Mouse (Mus musculus): ENCODE results near the gene Grin2d. TPM values are rescaled to one million over a fixed set of nuclear protein-coding genes. Genes with fewer than 3 reads are reported as not detected.
"Not testable (repeated sequence)": the region's sequence is repeated elsewhere in the genome, so short reads cannot be mapped to it uniquely, and the experiment has no call there.

The Grin2d gene
- total RNA-seq, 2 experiments from 2014 or later = 21.2 to 22.3 TPM

- intact Hi-C loops (cut with DNase I) = no loop called here
- no peak for DNase-seq (ENCODE audit: low spot score in 2 of 2)
Measured at GRCm38 (mm10) chr7:45902481-45903002, 24.4 kb upstream of the Grin2d start.

DNA sequence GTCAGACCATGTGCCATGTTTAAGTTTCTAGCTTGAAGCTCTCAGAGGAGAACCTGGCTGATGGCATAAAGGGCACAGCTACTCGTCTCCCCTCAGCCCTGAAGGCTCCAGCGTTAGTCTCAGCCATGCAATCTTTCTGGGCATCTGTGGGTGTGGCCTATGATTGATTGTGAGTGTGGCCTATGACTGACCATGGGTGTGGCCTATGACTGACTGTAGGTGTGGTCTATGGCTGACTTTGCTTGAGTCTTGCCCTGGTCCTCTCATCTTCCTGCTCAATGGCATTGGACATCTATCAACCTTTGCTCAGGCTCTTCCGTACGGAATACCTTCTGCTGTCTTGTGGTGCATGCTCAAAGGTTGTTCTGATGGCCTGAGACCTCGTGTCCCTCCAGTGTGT is 23.4 kb upstream of the Grin2d start:
- intact Hi-C loops (cut with DNase I) = no loop called here
- no peak for DNase-seq (ENCODE audit: low spot score in 2 of 2)

DNA sequence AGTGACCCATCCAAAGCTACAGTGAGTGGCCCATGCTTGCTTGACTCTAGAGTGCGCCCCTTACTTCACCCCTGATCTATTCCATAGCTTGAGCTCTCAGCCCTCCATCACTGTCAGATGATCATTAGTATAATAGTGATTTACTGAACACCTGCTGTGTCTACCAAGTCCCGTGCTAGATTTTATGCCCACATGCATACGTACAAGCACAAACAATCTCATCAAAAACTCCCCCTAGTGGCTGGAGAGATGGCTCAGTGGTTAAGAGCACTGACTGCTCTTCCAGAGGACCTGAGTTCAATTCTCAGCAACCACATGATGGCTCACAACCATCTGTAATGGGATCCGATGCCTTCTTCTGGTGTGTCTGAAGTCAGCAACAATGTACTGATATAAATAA is 19.9 kb upstream of the Grin2d start:
- intact Hi-C loops (cut with DNase I); DNase-seq (ENCODE audit: low spot score in 2 of 2): not testable (repeated sequence)

GRCm38 (mm10) chr7:45897258-45897757 is 19.1 kb upstream of the Grin2d start:
- DNase-seq (ENCODE audit: low spot score in 2 of 2) = peak; percentile 53 to 55
- intact Hi-C loops (cut with DNase I) = loop anchor here (2.0 kb wide), 1 partner anchor 25 kb away; no protein-coding TSS in a partner anchor

DNA sequence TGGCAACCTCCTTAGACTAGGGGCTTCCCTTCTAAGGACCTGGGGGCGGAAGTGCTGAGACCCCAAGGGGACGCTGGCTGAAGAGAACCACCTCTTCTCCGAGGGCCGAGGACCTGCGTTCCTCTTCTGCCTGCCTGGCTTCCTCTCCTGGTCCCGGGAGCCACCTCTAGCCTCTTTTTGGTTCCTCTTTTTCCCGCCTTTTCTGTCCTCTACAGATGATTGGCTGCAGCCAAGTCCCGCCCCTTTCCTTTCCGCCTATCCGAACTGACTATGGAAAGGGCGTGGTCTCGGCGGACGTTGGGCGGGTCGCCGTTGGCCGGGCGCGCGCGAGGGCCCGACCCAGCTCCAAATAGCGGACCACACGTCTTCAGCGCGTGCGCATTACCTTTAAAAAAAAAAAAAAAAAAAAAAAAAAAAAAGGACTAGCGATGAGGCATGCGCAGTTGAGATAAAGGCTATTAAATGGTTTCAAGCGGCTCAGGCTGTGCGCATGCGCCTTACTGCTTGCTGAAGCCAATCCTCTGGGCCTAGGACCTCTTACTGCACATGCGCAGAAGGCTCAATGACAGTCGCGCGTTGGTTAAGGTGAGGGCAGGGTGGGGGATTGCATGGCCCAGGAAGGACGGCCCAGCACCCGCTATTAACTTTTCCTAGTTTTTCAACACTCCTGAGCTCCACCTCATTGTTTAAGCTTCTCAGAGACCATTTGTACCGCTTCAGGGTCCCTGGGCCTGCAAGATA is 18.5 kb upstream of the Grin2d start, which contains the start of the genes Syngr4 and Tmem143:
Gene Syngr4, minus strand, starts transcription at position 198 of the 741 bp plus-strand sequence.
Gene Tmem143, plus strand, starts transcription at position 425 of the 741 bp plus-strand sequence.
- DNase-seq (ENCODE audit: low spot score in 2 of 2) = peak; percentile 98
- intact Hi-C loops (cut with DNase I) = loop anchor here (2.0 kb wide), 1 partner anchor 26 kb away; no protein-coding TSS in a partner anchor

GRCm38 (mm10) chr7:45895931-45896516 is 17.8 kb upstream of the Grin2d start:
- intact Hi-C loops (cut with DNase I) = loop anchor here (2.0 kb wide), 1 partner anchor 27 kb away; no protein-coding TSS in a partner anchor
- no peak for DNase-seq (ENCODE audit: low spot score in 2 of 2)

DNA sequence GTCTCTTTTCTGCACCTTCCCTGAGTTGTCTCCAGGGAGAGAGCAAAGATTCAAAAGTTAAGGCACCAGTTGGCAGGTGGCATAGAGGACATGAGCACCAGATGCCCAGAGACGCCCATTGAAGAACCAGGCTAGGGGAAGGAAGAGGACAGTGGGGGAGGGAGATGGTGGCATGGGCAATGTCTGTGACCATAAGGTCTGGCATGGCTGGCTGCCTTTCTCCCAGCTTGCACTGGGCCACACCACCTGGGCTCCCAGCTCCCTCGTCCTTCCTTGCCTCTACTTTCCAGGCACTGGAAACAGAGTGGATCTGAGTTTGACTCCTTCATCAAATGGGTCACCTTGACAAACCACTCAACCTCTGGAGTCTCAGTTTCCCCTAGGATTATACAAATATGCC is 14.5 kb upstream of the Grin2d start:
- intact Hi-C loops (cut with DNase I) = no loop called here
- DNase-seq (ENCODE audit: low spot score in 2 of 2) = no peak

DNA sequence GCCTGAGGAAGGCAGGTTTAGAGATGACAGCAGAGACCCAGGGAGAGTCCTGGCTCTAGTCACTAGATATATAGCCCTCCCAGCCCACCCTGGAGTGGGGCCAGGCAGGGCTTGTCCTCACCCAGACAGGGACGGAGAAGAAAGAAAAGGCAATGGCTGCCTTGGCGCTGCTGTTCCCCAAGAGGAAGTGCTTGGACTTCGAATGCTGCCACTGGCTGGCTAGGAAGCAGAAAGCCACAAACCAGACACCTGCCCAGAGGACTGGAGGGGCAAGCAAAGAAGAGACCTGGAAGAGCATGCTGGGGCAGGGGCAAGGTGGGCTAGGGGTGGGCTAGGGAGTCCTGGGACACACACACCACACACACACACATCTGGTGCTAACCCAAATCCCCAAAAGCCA is 9.1 kb upstream of the Grin2d start:
- intact Hi-C loops (cut with DNase I) = no loop called here
- DNase-seq (ENCODE audit: low spot score in 2 of 2) = no peak

DNA sequence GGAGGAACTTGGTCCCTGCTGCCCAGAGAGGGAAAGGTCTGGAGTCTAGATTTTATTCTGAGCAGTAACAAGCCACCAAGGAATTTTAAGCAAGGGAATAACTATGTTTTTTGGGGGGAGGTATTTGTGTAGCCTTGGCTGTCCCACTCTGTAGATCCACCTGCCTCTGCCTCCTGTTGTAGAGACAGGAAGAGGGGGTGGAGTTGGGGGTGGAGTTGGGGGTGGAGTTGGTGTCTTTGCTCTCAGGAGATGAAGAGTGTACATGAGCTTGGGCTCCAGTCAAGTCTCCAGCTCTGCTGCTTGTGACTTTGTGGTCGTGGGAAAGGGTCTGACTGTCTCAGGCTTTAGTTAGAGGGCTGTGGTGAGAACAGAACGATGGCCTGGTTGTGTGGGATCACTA is 2.8 kb upstream of the Grin2d start:
- intact Hi-C loops (cut with DNase I) = no loop called here
- no peak for DNase-seq (ENCODE audit: low spot score in 2 of 2)

GRCm38 (mm10) chr7:45880531-45880930 is 2.4 kb upstream of the Grin2d start:
- intact Hi-C loops (cut with DNase I) = no loop called here
- DNase-seq (ENCODE audit: low spot score in 2 of 2) = no peak

DNA sequence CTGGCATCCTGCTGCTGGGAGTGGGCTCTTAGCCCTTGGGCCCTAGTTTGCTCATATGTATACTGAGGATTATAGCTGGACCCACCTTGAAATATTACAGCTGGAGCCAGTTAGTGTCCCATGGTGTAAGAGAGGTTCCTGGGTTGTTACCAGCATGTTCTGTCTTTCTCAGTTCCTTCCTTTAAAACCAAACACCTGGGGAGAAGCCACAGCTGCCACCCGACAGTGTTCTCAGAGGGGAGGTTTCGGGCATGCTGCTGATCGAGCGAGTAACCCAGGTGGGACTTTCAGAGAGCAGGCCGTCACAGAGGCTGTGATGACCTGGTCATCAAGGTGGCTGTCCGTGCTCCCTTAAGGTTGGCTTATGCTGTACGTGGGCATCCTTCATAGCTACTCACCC is 1.3 kb downstream of the Grin2d start:
- intact Hi-C loops (cut with DNase I) = no loop called here
- DNase-seq (ENCODE audit: low spot score in 2 of 2) = no peak

DNA sequence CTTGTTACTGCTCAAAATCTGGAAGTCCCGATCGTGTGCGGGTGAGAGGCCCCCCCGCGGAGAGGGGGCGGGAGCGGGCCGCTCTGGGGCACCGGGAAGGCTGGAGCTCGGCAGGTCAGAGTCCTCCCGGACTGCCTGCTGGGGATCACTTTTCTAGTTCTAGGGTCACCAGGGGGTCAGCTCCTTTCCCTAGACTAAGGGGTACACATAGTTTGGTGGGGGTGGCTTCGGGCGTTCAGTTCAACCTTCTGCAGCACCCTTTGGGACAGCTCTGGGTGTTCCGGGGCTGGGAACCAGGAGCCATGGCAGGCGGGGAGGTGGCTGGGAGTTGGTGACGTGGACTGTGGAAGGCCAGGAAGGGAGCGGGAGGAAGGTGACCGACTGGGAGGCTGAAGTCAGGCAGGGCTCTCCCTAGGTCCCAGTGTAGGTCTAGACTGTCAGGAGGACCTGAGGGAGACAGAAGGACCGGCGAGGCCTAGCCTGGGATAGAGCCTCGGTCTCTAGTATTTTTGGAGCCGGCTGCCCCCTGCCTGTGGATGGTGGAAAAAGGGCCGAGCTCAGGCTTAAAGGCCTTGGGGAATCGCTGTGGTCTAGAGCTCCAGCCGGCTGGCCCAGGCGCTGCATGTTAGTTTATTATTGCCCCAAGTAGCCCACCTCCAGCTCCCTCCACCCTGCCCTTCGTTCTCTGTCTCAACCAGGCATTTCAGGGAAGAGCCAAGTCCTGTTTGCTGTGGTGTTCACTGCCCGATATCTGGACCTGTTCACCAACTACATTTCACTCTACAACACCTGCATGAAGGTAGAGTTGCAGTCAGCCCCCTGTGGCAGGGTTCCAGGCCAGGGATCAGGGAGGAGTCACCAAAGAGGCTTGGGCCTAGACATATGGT is 4.9 kb downstream of the Grin2d start:
- peak in 1 of 2 experiments; percentile 40 for DNase-seq (ENCODE audit: low spot score in 2 of 2)
- intact Hi-C loops (cut with DNase I) = loop anchor here (5.0 kb wide), 1 partner anchor 64 kb away; no protein-coding TSS in a partner anchor

DNA sequence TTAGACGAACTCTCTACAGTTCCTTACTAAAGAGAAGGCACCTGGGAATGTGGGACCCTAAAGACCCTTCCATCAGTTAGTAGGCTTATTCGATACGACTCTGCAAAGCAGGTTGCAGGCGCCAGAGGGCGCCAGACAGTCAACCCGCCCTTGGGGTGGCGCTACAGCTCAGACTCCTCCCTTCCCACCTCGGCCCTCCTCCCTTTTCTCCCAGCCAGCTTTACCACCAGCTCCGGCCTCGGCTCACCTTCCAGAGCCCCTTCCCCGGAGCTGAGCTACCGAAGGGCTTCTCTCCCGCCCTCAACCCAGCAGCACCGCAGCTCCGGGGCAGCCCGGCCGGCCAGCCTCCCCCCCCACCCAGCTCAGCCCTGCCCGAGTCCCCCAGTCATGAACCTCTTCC is 5.6 kb downstream of the Grin2d start, which contains the start of gene Kdelr1:
Gene Kdelr1, plus strand, starts transcription at position 149 of the 400 bp plus-strand sequence.
- intact Hi-C loops (cut with DNase I) = loop anchor here (5.0 kb wide), 1 partner anchor 65 kb away; no protein-coding TSS in a partner anchor
- DNase-seq (ENCODE audit: low spot score in 2 of 2) = peak; percentile 91 to 93

- intact Hi-C loops (cut with DNase I) = loop anchor here (2.0 to 5.0 kb wide), 2 partner anchors 67 to 138 kb away; no protein-coding TSS in a partner anchor
- no peak for DNase-seq (ENCODE audit: low spot score in 2 of 2)
Measured at GRCm38 (mm10) chr7:45870282-45871058, 7.7 kb downstream of the Grin2d start.

- no peak for DNase-seq (ENCODE audit: low spot score in 2 of 2)
- intact Hi-C loops (cut with DNase I) = loop anchor here (2.0 to 5.0 kb wide), 2 partner anchors 68 to 139 kb away; no protein-coding TSS in a partner anchor
Measured at GRCm38 (mm10) chr7:45869787-45870186, 8.4 kb downstream of the Grin2d start.

- intact Hi-C loops (cut with DNase I) = no loop called here
- no peak for DNase-seq (ENCODE audit: low spot score in 2 of 2)
Measured at GRCm38 (mm10) chr7:45869107-45869670, 9.0 kb downstream of the Grin2d start.

GRCm38 (mm10) chr7:45867871-45868270 is 10.3 kb downstream of the Grin2d start:
- intact Hi-C loops (cut with DNase I) = no loop called here
- DNase-seq (ENCODE audit: low spot score in 2 of 2) = no peak
